Mouse (Mus musculus): ENCODE data around the gene Tmprss6. TPM values are rescaled to one million over a fixed set of nuclear protein-coding genes. Genes with fewer than 3 reads are reported as not detected.

The Tmprss6 gene
- polyA plus RNA-seq, 1 experiment from 2014 or later: 1.1 TPM

- Histone ChIP-seq H3K27me3 (ENCODE audit: control insufficient read depth, insufficient read depth, low read length) (no peaks in the 10 kb centered on the region), H3K36me3 (replicated peaks; ENCODE audit: control insufficient read depth, insufficient read depth) (no peaks in the 10 kb centered on the region), H3K4me2 (replicated peaks) (no peak overlapping the region), H3K27ac (no peak overlapping the region), H3K9me3 (ENCODE audit: control insufficient read depth, low read length) (no peaks in the 10 kb centered on the region), H3K4me1 (replicated peaks; ENCODE audit: control insufficient read depth, insufficient read depth, low read length) (no peaks in the 10 kb centered on the region), H3K4me3 (replicated peaks; ENCODE audit: low read length) (no peak overlapping the region), H3K9ac (no peak overlapping the region)
- DNase-seq (ENCODE audit: low spot score): no peak
- WGBS: 77% methylated on average over 4 of the region's 4 CpGs
- ATAC-seq (ENCODE audit: low FRiP score): no peak
Measured at GRCm38 (mm10) chr15:78455168-78455567, 13.3 kb downstream of the Tmprss6 start.

- Histone ChIP-seq H3K4me3 (replicated peaks; ENCODE audit: low read length) (no peak overlapping the region), H3K9ac (no peak overlapping the region), H3K36me3 (replicated peaks; ENCODE audit: control insufficient read depth, insufficient read depth) (no peaks in the 10 kb centered on the region), H3K4me2 (replicated peaks) (no peak overlapping the region), H3K27me3 (ENCODE audit: control insufficient read depth, insufficient read depth, low read length) (no peaks in the 10 kb centered on the region), H3K9me3 (ENCODE audit: control insufficient read depth, low read length) (no peaks in the 10 kb centered on the region), H3K27ac (no peak overlapping the region), H3K4me1 (replicated peaks; ENCODE audit: control insufficient read depth, insufficient read depth, low read length) (0 out of 2 replicates have a peak, but pooled peaks cover 5% of the 10 kb centered on the region)
- 87% methylated on average over 3 of the region's 3 CpGs for WGBS
- ATAC-seq (ENCODE audit: low FRiP score) (no peak), DNase-seq (ENCODE audit: low spot score) (no peak)
Measured at GRCm38 (mm10) chr15:78452929-78453328, 15.5 kb downstream of the Tmprss6 start.

GRCm38 (mm10) chr15:78451201-78451600 lies 17.2 kb downstream of the Tmprss6 start:
- Histone ChIP-seq H3K4me1 (replicated peaks; ENCODE audit: control insufficient read depth, insufficient read depth, low read length) (0 out of 2 replicates have a peak, but pooled peaks cover 6% of the 10 kb centered on the region), H3K27me3 (ENCODE audit: control insufficient read depth, insufficient read depth, low read length) (no peaks in the 10 kb centered on the region), H3K4me2 (replicated peaks) (no peak overlapping the region), H3K27ac (no peak overlapping the region), H3K4me3 (replicated peaks; ENCODE audit: low read length) (no peak overlapping the region), H3K36me3 (replicated peaks; ENCODE audit: control insufficient read depth, insufficient read depth) (no peaks in the 10 kb centered on the region), H3K9me3 (ENCODE audit: control insufficient read depth, low read length) (no peaks in the 10 kb centered on the region), H3K9ac (no peak overlapping the region)
- DNase-seq (ENCODE audit: low spot score) (no peak), ATAC-seq (ENCODE audit: low FRiP score) (no peak)
- whole genome bisulfite sequencing: 73% methylated on average over 2 of the region's 2 CpGs

- H3K27ac ChIP-seq: no peak overlapping the region
- WGBS: 90% methylated on average over 6 of the region's 6 CpGs
Measured at GRCm38 (mm10) chr15:78450419-78450768, 18.0 kb downstream of the Tmprss6 start.

GRCm38 (mm10) chr15:78449694-78450418 lies 18.6 kb downstream of the Tmprss6 start:
- Histone ChIP-seq H3K27ac (0 out of 2 replicates have a peak overlapping the region, but pooled peaks have one; percentile 38), H3K4me1 (replicated peaks; ENCODE audit: control insufficient read depth, insufficient read depth, low read length) (0 out of 2 replicates have a peak, but pooled peaks cover 6% of the 10 kb centered on the region), H3K9me3 (ENCODE audit: control insufficient read depth, low read length) (no peaks in the 10 kb centered on the region), H3K4me3 (replicated peaks; ENCODE audit: low read length) (no peak overlapping the region), H3K27me3 (ENCODE audit: control insufficient read depth, insufficient read depth, low read length) (no peaks in the 10 kb centered on the region), H3K9ac (no peak overlapping the region), H3K36me3 (replicated peaks; ENCODE audit: control insufficient read depth, insufficient read depth) (no peaks in the 10 kb centered on the region), H3K4me2 (replicated peaks) (no peak overlapping the region)
- DNase-seq (ENCODE audit: low spot score): peak; percentile 45
- ATAC-seq (ENCODE audit: low FRiP score): no peak
- 35% methylated on average over 7 of the region's 7 CpGs for WGBS

More at GRCm38 (mm10) chr15:78450419-78450768, 18.0 kb downstream of the Tmprss6 start:
- ATAC-seq (ENCODE audit: low FRiP score): no peak
- no peaks in the 10 kb centered on the region for H3K27me3 ChIP-seq (ENCODE audit: control insufficient read depth, insufficient read depth, low read length)
- H3K4me1 ChIP-seq (replicated peaks; ENCODE audit: control insufficient read depth, insufficient read depth, low read length): 0 out of 2 replicates have a peak, but pooled peaks cover 6% of the 10 kb centered on the region
- no peaks in the 10 kb centered on the region for H3K36me3 ChIP-seq (replicated peaks; ENCODE audit: control insufficient read depth, insufficient read depth)
- no peak overlapping the region for H3K9ac ChIP-seq
- H3K4me3 ChIP-seq (replicated peaks; ENCODE audit: low read length): no peak overlapping the region
- no peaks in the 10 kb centered on the region for H3K9me3 ChIP-seq (ENCODE audit: control insufficient read depth, low read length)
- DNase-seq (ENCODE audit: low spot score): no peak
- no peak overlapping the region for H3K4me2 ChIP-seq (replicated peaks)

- 0 out of 2 replicates have a peak, but pooled peaks cover 6% of the 10 kb centered on the region for H3K4me1 ChIP-seq (replicated peaks; ENCODE audit: control insufficient read depth, insufficient read depth, low read length)
- ATAC-seq (ENCODE audit: low FRiP score): no peak
- H3K27ac ChIP-seq: no peak overlapping the region
- no peaks in the 10 kb centered on the region for H3K9me3 ChIP-seq (ENCODE audit: control insufficient read depth, low read length)
- H3K27me3 ChIP-seq (ENCODE audit: control insufficient read depth, insufficient read depth, low read length): no peaks in the 10 kb centered on the region
- DNase-seq (ENCODE audit: low spot score): no peak
- 75% methylated on average over 6 of the region's 6 CpGs for WGBS
- no peak overlapping the region for H3K4me3 ChIP-seq (replicated peaks; ENCODE audit: low read length)
- H3K9ac ChIP-seq: no peak overlapping the region
- H3K4me2 ChIP-seq (replicated peaks): no peak overlapping the region
- H3K36me3 ChIP-seq (replicated peaks; ENCODE audit: control insufficient read depth, insufficient read depth): no peaks in the 10 kb centered on the region
Measured at GRCm38 (mm10) chr15:78449131-78449530, 19.3 kb downstream of the Tmprss6 start.

GRCm38 (mm10) chr15:78447746-78448535 lies 20.5 kb downstream of the Tmprss6 start:
- Histone ChIP-seq H3K4me2 (replicated peaks) (peak overlapping the region; percentile 63), H3K36me3 (replicated peaks; ENCODE audit: control insufficient read depth, insufficient read depth) (no peaks in the 10 kb centered on the region), H3K4me1 (replicated peaks; ENCODE audit: control insufficient read depth, insufficient read depth, low read length) (0 out of 2 replicates have a peak, but pooled peaks cover 6% of the 10 kb centered on the region), H3K4me3 (replicated peaks; ENCODE audit: low read length) (peak overlapping the region; percentile 21), H3K9ac (peak overlapping the region; percentile 54), H3K27ac (peak overlapping the region; percentile 81), H3K9me3 (ENCODE audit: control insufficient read depth, low read length) (no peaks in the 10 kb centered on the region), H3K27me3 (ENCODE audit: control insufficient read depth, insufficient read depth, low read length) (no peaks in the 10 kb centered on the region)
- DNase-seq (ENCODE audit: low spot score): peak; percentile 97
- WGBS: under 1% methylated on average over 22 of the region's 22 CpGs
- ATAC-seq (ENCODE audit: low FRiP score): peak; percentile 62; the same call in 1 of the 2 replicates

- WGBS: 49% methylated on average over 7 of the region's 7 CpGs
- H3K9ac ChIP-seq: no peak overlapping the region
Measured at GRCm38 (mm10) chr15:78447121-78447520, 21.3 kb downstream of the Tmprss6 start.

GRCm38 (mm10) chr15:78443857-78444256 lies 24.6 kb downstream of the Tmprss6 start:
- H3K4me2 ChIP-seq (replicated peaks): no peak overlapping the region
- DNase-seq (ENCODE audit: low spot score) (no peak), ATAC-seq (ENCODE audit: low FRiP score) (no peak)
- H3K9me3 ChIP-seq (ENCODE audit: control insufficient read depth, low read length): no peaks in the 10 kb centered on the region
- H3K4me1 ChIP-seq (replicated peaks; ENCODE audit: control insufficient read depth, insufficient read depth, low read length): 0 out of 2 replicates have a peak, but pooled peaks cover 3% of the 10 kb centered on the region
- no peaks in the 10 kb centered on the region for H3K36me3 ChIP-seq (replicated peaks; ENCODE audit: control insufficient read depth, insufficient read depth)
- H3K27ac ChIP-seq: no peak overlapping the region
- 43% methylated on average over 6 of the region's 6 CpGs for WGBS
- H3K4me3 ChIP-seq (replicated peaks; ENCODE audit: low read length): no peak overlapping the region
- H3K27me3 ChIP-seq (ENCODE audit: control insufficient read depth, insufficient read depth, low read length): no peaks in the 10 kb centered on the region
- H3K9ac ChIP-seq: no peak overlapping the region

More at GRCm38 (mm10) chr15:78447121-78447520, 21.3 kb downstream of the Tmprss6 start:
- Histone ChIP-seq H3K4me3 (replicated peaks; ENCODE audit: low read length) (no peak overlapping the region), H3K4me1 (replicated peaks; ENCODE audit: control insufficient read depth, insufficient read depth, low read length) (0 out of 2 replicates have a peak, but pooled peaks cover 6% of the 10 kb centered on the region), H3K9me3 (ENCODE audit: control insufficient read depth, low read length) (no peaks in the 10 kb centered on the region), H3K27ac (no peak overlapping the region), H3K36me3 (replicated peaks; ENCODE audit: control insufficient read depth, insufficient read depth) (no peaks in the 10 kb centered on the region), H3K4me2 (replicated peaks) (no peak overlapping the region), H3K27me3 (ENCODE audit: control insufficient read depth, insufficient read depth, low read length) (no peaks in the 10 kb centered on the region)
- DNase-seq (ENCODE audit: low spot score): no peak
- ATAC-seq (ENCODE audit: low FRiP score): no peak

Measured in hindbrain, embryonic 14.5 days (tissue).